Mouse (Mus musculus) intestine, postnatal 0 days (tissue): Measurements from ENCODE around the gene Birc7. TPM values are rescaled to one million over a fixed set of nuclear protein-coding genes. Genes with fewer than 3 reads are reported as not detected.

Experiments
- ATAC-seq: fragments of 200-750 bp; cut with Nextera tagmentation; 2 replicates; pipeline ENCODE4 v1.8.0; 2017; ENCODE audit warnings: mild to moderate bottlenecking, moderate TSS enrichment, moderate library complexity
- H3K27ac ChIP-seq: fragments of 300-500 bp; sonication (generic); 2 replicates; pipeline ENCODE4 v1.5.1; 2014; ENCODE audit warnings: mild to moderate bottlenecking, low read depth, low read length, moderate library complexity
- H3K27me3 ChIP-seq: fragments of 300-500 bp; sonication (generic); replicated peaks from 2 replicates; pipeline ENCODE4 v1.6.1; 2014; ENCODE audit warnings: low read length, mixed read lengths; ENCODE audit not compliant: control insufficient read depth, insufficient read depth
- H3K36me3 ChIP-seq: fragments of 300-500 bp; sonication (generic); 2 replicates; pipeline ENCODE4 v1.6.1; 2014; ENCODE audit warnings: mild to moderate bottlenecking, moderate library complexity; ENCODE audit not compliant: control insufficient read depth, insufficient read depth
- H3K4me1 ChIP-seq: fragments of 300-500 bp; sonication (generic); replicated peaks from 2 replicates; pipeline ENCODE4 v1.6.1; 2014; ENCODE audit warnings: antibody characterized with exemption, low read length, mixed read lengths; ENCODE audit not compliant: control insufficient read depth, insufficient read depth
- H3K4me2 ChIP-seq: fragments of 300-500 bp; sonication (generic); replicated peaks from 2 replicates; pipeline ENCODE4 v1.6.1; 2014; ENCODE audit warnings: low read depth, mild to moderate bottlenecking, moderate library complexity
- H3K4me3 ChIP-seq: fragments of 300-500 bp; sonication (generic); 2 replicates; pipeline ENCODE4 v1.5.1; 2014; ENCODE audit warnings: low read depth, low read length
- H3K9ac ChIP-seq: fragments of 300-500 bp; sonication (generic); 2 replicates; pipeline ENCODE4 v1.6.1; 2014; ENCODE audit warnings: mild to moderate bottlenecking, low read depth, low read length
- H3K9me3 ChIP-seq: fragments of 300-500 bp; sonication (generic); 2 replicates; pipeline ENCODE4 v1.6.1; 2016; ENCODE audit warnings: mixed run types; ENCODE audit not compliant: control insufficient read depth
- CTCF ChIP-seq: sonication (generic); IDR thresholded peaks from 2 replicates; pipeline ENCODE4 v1.5.1; 2016; ENCODE audit warnings: low read depth, mild to moderate bottlenecking, control low read depth, antibody characterized with exemption, moderate library complexity
- WGBS: fragments of 180-500 bp; shearing (Covaris S2); extraction: QIAGEN DNeasy Blood & Tissue Kit; methylation state at CpG from one replicate; pipeline ENCODE4 v1.1.7; 2014; 5-methylcytosine and 5-hydroxymethylcytosine counted together
- polyA plus RNA-seq: library from polyadenylated mRNA; unstranded; fragments of >200 nt; fragmentation: Nextera tagmentation; extraction: Ambion mirVana; gene quantifications from 2 replicates; pipeline ENCODE4 v1.2.1, GENCODE M21; 2015

The Birc7 gene
- polyA plus RNA-seq, result not detected in 2 replicates

- H3K4me3 ChIP-seq, result no peak within 1 kb of the TSS
- ATAC-seq, result no peak
- no peaks in the 10 kb centered on the region for H3K36me3 ChIP-seq
- no peak within 1 kb of the TSS for H3K9ac ChIP-seq
- TF ChIP-seq CTCF, result no peak
- no peak within 1 kb of the TSS for H3K27ac ChIP-seq
- 70% methylated on average over 4 of the region's 4 CpGs for WGBS
- H3K9me3 ChIP-seq, result no peaks in the 10 kb centered on the region
- H3K27me3 ChIP-seq, result no peaks in the 10 kb centered on the region
- no peak within 1 kb of the TSS for H3K4me2 ChIP-seq
- no peaks in the 10 kb centered on the region for H3K4me1 ChIP-seq
These were observed at the start of gene Birc7 for GRCm38 (mm10) chr2:180928723-180929122. TSS of gene Birc7 (plus strand) at chr2:180929023.

GRCm38 (mm10) chr2:180879365-180880067 lies 49.3 kb upstream of the Birc7 start:
- Histone ChIP-seq H3K4me2 (no peak overlapping the region), H3K4me1 (no peaks in the 10 kb centered on the region), H3K9me3 (no peaks in the 10 kb centered on the region), H3K36me3 (no peaks in the 10 kb centered on the region), H3K4me3 (no peak overlapping the region), H3K27ac (no peak overlapping the region), H3K9ac (no peak overlapping the region), H3K27me3 (no peaks in the 10 kb centered on the region)
- no peak for TF ChIP-seq CTCF
- 51% methylated on average over 7 of the region's 7 CpGs for WGBS
- ATAC-seq, result no peak

GRCm38 (mm10) chr2:180881281-180881680 lies 47.5 kb upstream of the Birc7 start:
- Histone ChIP-seq H3K9ac (no peak overlapping the region), H3K9me3 (no peaks in the 10 kb centered on the region), H3K4me2 (no peak overlapping the region), H3K36me3 (no peaks in the 10 kb centered on the region), H3K27ac (no peak overlapping the region), H3K4me3 (no peak overlapping the region), H3K27me3 (no peaks in the 10 kb centered on the region), H3K4me1 (no peaks in the 10 kb centered on the region)
- WGBS, result 50% methylated on average over 9 of the region's 9 CpGs
- TF ChIP-seq CTCF, result no peak
- ATAC-seq, result no peak

GRCm38 (mm10) chr2:180885270-180885669 lies 43.6 kb upstream of the Birc7 start:
- peaks cover 22% of the 10 kb centered on the region for H3K27me3 ChIP-seq
- ATAC-seq, result no peak
- no peaks in the 10 kb centered on the region for H3K36me3 ChIP-seq
- no peak overlapping the region for H3K4me3 ChIP-seq
- H3K9me3 ChIP-seq, result no peaks in the 10 kb centered on the region
- H3K9ac ChIP-seq, result no peak overlapping the region
- no peak for TF ChIP-seq CTCF
- no peak overlapping the region for H3K27ac ChIP-seq
- 54% methylated on average over 5 of the region's 5 CpGs for WGBS
- H3K4me2 ChIP-seq, result no peak overlapping the region
- no peaks in the 10 kb centered on the region for H3K4me1 ChIP-seq

GRCm38 (mm10) chr2:180889271-180889920 lies 39.4 kb upstream of the Birc7 start:
- ATAC-seq, result no peak
- no peak overlapping the region for H3K9ac ChIP-seq
- WGBS, result 13% methylated on average over 19 of the region's 19 CpGs
- no peaks in the 10 kb centered on the region for H3K36me3 ChIP-seq
- peaks cover 63% of the 10 kb centered on the region for H3K27me3 ChIP-seq
- TF ChIP-seq CTCF, result no peak
- 0 out of 2 replicates have a peak, but pooled peaks cover 3% of the 10 kb centered on the region for H3K4me1 ChIP-seq
- H3K4me2 ChIP-seq, result no peak overlapping the region
- no peak overlapping the region for H3K4me3 ChIP-seq
- no peak overlapping the region for H3K27ac ChIP-seq
- H3K9me3 ChIP-seq, result no peaks in the 10 kb centered on the region

- 0 out of 2 replicates have a peak, but pooled peaks cover 3% of the 10 kb centered on the region for H3K4me1 ChIP-seq
- WGBS, result 19% methylated on average over 4 of the region's 4 CpGs
These were observed 38.9 kb upstream of the Birc7 start for GRCm38 (mm10) chr2:180889921-180890280.

More at GRCm38 (mm10) chr2:180889921-180890280, 38.9 kb upstream of the Birc7 start:
- Histone ChIP-seq H3K27ac (no peak overlapping the region), H3K9me3 (no peaks in the 10 kb centered on the region), H3K27me3 (peaks cover 68% of the 10 kb centered on the region), H3K9ac (no peak overlapping the region), H3K4me3 (no peak overlapping the region), H3K4me2 (no peak overlapping the region), H3K36me3 (no peaks in the 10 kb centered on the region)
- TF ChIP-seq CTCF, result no peak
- no peak for ATAC-seq
